Mouse (Mus musculus): Measurements from ENCODE around the gene Cym. TPM values are rescaled to one million over a fixed set of nuclear protein-coding genes. Genes with fewer than 3 reads are reported as not detected.

Cym gene
- polyA plus RNA-seq, 1 experiment from 2014 or later = 47.6 TPM

Other genes with a start within 250 kb of the Cym start
- gene Kcna3, start 185.6 kb downstream of the Cym start, polyA plus RNA-seq (2015; fragmentation: Nextera tagmentation; extraction: Ambion mirVana) = 1.7 and 1.9 TPM in 2 replicates
- gene Kcna2, start 120.6 kb downstream of the Cym start, polyA plus RNA-seq (2015; fragmentation: Nextera tagmentation; extraction: Ambion mirVana) = 0.72 and 0.80 TPM in 2 replicates
- gene Kcna10, start 38.7 kb downstream of the Cym start, polyA plus RNA-seq (2015; fragmentation: Nextera tagmentation; extraction: Ambion mirVana) = not detected in 2 replicates
- gene A630076J17Rik, start 8.9 kb upstream of the Cym start, polyA plus RNA-seq (2015; fragmentation: Nextera tagmentation; extraction: Ambion mirVana) = 0.24 and 0.47 TPM in 2 replicates
- gene Prok1, start 18.0 kb upstream of the Cym start, polyA plus RNA-seq (2015; fragmentation: Nextera tagmentation; extraction: Ambion mirVana) = not detected in 2 replicates
- gene Lamtor5, start 57.1 kb upstream of the Cym start, polyA plus RNA-seq (2015; fragmentation: Nextera tagmentation; extraction: Ambion mirVana) = 189 and 196 TPM in 2 replicates
- gene Slc16a4, start 69.5 kb upstream of the Cym start, polyA plus RNA-seq (2015; fragmentation: Nextera tagmentation; extraction: Ambion mirVana) = 2.1 and 2.3 TPM in 2 replicates
- 13.8 and 15.7 TPM in 2 replicates for gene Rbm15, start 111.9 kb upstream of the Cym start, polyA plus RNA-seq (2015; fragmentation: Nextera tagmentation; extraction: Ambion mirVana)
- 0.05 and 0.08 TPM in 2 replicates for gene Kcnc4, start 237.8 kb upstream of the Cym start, polyA plus RNA-seq (2015; fragmentation: Nextera tagmentation; extraction: Ambion mirVana)

Data from lung, embryonic 16.5 days (tissue).